Mouse (Mus musculus) layer of hippocampus, adult 8-10 months (tissue): ENCODE results near the gene Ndufc2. TPM values are rescaled to one million over a fixed set of nuclear protein-coding genes. Genes with fewer than 3 reads are reported as not detected.

Experiments
- DNase-seq, 2 experiments: peaks; one replicate each; pipeline ENCODE4 v3.0.0; 2022; ENCODE audit warnings: low spot score in 2 of 2
- total RNA-seq, 4 experiments: library from RNA; stranded (reverse); gene quantifications; 2 replicates each; pipeline ENCODE4 v1.2.4; 2022

Ndufc2 gene
- total RNA-seq, 4 experiments from 2014 or later: 195 to 233 (median 212) TPM

DNA sequence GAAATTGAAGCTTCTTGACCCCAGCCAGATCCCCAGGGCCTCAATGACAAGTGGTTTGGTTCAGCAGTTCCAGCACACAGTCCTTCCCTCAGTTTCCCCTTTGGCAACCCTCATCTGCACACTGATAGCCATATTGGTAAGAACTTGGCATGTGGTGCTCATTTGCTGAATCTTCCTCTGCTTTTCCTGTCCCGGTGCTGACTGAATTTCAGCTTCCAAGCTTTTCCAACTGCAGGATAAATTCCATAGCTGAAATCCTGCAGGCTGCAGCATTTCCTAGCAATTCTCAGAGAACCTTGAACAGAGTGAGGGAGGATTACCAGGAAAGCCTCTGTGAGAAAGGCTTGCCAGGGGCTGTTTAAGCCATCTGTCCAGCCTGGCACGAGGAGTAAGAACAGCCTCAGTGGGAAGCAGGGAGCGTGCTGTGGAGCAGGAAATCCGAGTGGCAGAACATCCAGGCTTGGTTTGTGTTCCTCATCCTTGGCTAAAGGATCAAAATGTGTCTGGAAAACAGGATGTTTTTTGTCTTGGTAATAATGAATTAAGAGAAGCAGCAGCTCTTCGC lies 12.9 kb upstream of the Ndufc2 start:
- peak; percentile 87 to 92 for DNase-seq

DNA sequence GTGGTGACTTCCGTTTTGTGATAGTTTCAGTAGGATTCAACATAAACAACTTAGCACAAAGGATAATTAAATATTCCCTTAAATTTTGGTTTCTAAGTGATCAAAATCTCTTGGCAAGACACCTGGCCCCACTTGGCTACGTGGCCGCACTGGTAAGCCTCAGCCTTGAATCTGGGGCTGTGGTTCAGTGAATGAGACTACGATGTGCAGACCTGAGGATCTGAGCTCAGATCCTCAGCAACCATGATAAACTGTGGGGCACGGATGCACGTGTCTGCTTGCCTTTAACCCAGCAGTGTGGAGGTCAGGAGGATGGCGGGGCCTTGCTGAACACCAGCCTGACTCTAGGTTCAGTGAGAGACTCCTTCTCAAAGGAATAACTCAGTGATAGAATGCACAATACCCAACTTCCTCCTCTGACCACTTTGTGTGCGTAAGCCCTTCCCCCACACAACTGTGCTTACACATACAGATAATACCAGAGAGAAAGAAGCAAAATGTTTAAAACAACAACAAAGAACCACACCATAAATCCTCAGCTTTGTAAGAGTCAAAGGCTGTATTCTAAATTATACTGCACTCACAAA lies 12.1 kb upstream of the Ndufc2 start:
- no peak for DNase-seq

DNA sequence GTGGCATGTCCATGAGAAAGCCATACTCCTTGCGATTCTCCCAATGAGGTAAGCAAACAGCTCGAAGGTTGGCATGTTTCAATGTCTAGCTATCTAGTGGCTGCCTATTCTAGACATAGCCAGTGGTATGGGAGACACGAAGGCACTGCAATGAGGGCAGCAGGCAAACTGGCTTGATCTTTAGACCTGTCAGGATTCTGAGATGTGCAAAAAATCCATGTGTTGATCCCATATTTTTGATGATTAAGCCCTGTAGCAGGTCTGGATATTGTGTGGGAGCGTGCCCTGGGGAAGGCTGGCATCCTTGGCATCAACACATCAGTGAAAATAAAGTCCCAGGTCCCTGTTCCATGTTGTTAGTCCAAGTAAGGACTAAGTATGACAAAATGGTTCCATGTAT lies 11.3 kb upstream of the Ndufc2 start:
- DNase-seq: no peak

DNA sequence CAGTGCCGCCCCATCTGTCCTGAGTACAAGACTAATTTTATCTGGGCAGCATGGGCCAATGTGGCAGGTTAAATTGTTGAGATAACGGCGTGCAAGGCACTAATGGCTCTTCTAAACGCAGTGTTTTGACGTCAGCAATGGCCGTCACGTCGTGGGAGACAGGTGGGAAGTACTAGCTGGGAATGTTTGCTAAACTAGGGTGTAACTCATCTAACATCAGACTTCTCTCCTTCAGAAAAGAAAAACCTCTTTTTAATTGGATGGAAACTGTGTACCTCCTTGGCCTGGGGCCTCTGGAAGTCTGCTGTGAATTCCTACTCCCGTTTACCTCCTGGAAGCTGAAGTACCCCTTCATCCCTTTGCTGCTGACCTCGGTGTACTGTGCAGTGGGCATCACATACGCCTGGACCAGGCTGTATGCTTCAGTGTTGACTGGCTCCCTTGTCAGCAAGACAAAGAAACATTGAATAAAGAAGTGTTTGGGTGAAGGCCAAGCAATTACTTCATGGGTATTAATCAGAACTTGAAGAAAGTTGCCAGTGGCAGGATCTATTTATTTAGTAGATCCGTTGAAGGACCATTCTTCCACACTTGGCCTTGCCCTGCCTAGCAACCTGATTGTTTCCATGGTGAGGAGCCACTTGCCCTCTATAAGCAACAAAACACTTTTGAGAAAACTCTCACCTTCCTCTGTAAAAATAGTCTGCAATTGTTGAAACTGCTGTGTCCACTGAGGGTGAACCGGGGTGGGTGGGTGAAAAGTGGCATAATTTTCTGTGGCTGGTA lies 8.3 kb upstream of the Ndufc2 start:
- no peak for DNase-seq

DNA sequence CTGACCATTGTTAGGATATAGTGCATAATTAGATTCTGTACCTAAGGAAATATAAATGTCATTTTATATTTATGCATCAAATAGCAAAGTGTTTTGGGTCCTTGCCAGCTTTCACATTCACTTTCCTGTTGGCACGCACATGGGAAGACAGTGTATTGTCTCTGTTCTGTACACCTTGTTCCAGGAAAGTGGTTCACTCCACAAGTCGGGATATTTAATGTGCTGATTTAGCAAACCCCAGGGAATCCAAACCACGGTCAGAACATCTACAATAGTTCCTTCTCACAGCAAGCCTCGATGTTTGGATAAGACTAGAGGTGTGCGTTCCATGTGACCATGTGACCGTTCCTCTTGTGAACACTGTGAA lies 7.7 kb upstream of the Ndufc2 start:
- DNase-seq: no peak

DNA sequence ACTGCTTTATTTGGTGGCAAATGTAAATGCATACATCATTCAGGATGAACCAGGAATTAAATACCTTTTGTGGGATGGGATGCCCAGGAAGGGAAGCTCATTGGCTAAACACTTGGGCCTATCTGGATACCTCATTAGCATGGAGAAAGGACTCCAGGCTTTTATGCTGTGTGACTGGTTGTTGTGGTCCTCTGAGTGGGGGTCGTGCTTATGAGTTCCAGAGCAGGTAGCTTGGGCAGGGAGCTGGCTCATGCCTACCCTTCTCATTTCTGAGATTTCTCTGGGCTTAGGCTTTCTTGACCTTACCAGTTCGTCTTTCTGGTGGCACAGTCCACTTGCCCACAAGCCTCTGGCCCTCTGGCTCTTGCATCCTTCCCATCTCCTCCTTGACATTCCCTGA lies 5.4 kb upstream of the Ndufc2 start:
- DNase-seq: no peak

DNA sequence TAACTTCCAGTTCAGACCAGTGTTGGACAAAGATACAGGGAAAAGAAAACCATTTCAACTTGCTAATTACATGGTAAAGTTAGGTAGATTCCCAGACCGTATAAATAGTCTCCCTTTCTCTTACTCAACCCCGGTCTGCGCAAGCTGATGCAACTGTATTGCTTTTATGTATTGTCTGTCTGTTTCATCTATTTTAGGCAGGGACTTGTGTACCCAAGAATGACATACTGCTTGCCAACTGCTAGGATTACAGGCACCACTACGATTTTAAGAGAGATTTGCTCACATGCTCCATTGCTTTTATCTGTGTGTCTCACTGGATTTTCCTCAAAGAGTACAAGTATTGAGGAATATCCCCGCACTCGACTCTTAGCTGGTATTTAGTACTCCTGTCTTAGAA lies 860 bp upstream of the Ndufc2 start:
- no peak for DNase-seq

DNA sequence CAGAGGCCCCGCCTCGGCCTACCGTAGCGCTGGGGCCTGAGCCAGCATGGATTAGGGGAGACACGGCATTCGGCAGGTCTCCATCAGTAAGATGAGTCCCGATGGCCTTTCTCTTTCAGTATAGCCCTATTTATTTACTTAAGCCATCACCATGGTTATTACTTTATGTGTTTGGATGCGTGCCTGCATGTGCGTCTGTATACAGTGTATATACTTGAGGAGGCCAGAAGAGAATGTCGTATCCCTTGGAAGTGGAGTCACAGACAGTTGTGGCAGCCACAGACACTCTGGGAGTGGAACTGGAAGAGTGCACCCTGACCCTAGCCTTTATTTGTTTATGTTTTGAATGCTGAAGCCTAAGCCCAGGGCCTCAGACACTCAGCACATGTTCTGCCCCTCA lies 7.3 kb downstream of the Ndufc2 start:
- no peak for DNase-seq

DNA sequence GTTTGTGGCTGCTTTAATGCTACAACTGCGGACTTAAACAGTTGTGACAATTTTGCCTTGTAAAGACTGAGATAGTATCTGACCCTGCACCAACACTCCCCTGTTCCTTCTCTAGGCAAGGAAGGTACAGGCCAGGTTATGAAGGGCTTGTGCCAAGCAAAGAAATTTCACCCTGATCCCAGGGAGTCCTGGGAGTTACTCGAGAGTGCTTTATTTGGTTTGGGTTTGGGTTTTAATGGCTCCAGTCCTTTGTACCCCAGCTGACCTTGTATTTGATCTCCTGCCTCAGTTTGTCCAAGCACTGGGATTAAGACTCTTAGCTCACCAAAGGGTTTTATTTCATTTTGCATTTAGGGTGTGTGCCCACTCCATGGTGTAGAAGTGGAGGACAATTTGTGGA lies 11.3 kb downstream of the Ndufc2 start:
- no peak for DNase-seq

DNA sequence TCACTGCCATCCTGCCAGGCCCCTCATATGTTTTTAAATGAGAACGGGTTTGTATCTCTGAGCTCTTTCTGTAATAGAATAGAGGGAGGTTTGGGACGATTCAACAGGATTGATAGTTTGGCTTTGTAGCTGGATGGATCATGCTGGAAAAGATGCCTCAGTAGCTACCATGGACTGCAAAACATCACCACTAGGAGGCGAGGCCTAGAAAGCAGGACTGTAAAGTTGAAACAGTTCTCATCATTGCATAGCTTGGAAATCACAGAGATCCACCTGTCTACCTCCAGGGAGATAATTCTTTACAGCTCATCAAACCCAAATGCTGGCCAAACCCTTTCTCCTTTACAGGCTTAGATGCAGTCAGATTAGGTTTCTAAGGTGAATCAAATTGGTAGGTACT lies 11.8 kb downstream of the Ndufc2 start:
- no peak for DNase-seq

DNA sequence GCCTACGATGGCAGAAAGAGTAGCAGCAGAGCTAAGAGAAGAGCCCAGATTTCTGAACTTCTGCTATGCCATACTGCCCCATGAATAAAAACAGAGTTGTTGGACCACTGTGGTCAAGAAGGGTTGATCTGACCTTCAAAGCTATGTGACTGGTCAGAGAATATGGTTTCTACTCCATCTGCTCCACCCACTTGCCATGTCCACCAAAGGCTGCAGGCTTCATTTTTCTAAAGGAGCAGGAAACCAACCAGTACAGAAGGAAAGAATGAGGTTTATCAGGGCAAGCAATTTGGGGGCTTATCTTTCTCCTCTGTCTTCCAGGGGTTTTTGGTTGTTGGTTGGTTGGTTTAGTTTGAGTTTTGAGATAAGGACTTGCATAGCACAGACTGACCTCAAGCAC lies 14.2 kb downstream of the Ndufc2 start:
- no peak for DNase-seq

DNA sequence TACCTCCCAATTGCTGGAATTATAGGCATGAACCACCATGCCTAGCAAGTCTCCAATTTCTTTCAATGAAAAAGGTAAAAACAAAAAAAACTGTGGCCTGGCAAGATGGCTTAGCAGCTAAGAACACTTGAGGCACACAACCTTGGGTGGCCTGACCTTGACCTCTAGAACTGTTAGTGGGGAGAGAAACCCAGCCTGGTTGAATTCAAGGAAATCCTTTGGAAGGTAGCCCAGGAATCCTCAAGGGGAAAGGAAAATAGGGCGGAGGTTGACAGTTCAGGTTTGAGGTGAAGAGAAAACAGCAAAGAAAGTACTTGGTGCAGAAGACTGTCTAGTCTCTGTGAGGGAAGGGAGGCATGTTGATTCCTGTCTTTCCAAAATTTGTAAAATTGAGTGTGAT lies 14.6 kb downstream of the Ndufc2 start:
- no peak for DNase-seq

DNA sequence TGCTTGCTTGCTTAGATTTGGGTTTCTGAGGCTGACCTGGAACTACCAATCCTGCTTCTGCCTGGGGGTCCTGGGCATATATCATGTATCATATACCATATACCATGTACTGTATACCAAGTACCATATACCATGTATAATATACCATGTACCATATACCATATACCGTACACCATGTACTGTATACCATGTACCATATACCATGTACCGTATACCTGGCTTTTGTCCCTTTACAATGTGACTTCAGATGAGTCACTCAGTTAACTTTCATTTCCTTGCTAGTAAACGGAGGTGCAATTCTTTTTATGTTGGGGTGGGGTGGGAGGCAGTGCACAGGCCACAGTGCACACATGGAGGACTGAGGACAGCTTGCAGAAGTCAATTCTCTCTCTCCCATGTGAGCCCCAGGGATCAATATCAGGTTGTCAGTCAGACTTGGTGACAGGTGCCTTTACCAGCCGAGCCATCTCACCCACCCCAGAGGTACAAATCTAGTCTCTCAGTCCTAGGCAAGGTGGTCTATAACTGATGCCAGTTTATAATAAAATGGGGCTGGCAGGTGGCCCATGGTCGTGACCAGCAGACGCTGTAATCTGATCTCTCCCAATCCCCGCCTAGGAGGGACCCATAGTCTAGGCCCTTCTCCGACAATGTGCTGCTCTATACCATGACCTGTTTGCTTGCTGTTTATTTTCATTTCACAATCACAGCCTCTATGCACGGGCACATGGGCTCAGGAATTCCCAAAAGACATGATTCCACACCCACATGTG lies 15.3 kb downstream of the Ndufc2 start:
- no peak for DNase-seq

DNA sequence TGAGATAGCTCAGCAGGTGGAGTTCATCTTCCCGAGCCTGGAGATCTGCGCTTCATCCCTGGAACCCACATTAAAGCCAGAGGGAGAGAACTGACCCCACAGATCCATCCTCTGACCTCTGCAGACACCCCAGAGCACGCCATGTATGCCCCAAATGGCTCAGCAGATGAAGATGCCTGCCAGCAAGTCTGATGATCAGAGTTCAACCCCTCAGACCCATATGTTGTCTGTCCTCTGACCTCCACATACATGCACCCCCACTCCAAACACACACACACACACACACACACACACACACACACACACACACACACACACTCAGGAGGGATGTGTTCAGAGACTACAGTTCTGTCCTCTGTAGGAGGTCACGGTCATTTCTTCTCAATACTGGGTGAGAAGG lies 16.7 kb downstream of the Ndufc2 start:
- no peak for DNase-seq

DNA sequence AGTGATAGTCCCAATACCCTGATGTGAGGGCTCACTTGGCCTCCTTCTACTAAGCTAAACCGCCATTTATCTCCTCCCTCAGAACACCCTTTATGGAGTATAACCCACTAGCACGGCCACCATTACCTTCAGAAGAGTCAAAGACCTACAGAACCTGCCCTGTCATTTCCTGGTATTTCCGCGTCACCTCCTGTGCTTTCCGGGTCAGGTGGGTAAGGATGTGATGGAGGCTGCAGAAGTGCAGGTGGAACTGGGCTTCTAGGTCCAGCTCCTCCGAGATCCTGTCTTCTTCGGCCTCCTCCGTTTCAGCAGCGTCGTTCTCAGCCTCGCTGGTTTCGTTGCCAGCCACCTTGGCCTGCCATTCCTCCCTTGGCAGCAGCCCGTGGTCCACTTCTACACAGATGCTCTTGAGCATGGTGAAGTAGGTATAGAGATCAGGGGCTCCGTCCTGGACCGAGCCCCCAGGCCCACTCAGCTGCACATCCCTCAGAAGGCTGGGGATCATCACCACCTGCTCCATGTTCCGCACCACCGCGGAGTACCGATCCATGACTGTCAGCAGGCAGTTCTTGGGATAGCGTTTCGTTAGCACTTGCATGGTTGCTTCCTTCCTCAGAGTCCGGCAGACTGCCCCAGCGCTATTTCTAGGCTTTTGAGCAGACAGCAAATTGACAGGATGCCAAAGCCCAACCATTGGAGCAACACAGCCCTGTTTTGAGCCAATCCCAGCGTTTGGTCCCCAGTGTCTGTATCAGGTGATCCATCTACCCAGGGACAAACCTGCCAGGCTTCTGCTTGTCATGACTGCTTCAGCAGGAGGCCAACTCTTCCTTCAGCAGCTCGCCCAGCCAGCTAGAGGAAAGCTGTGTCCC lies 17.3 kb downstream of the Ndufc2 start, which contains the start of gene Thrsp:
Gene Thrsp, minus strand, starts transcription at position 825 of the 872 bp plus-strand sequence.
- DNase-seq: peak; percentile 82 to 84

DNA sequence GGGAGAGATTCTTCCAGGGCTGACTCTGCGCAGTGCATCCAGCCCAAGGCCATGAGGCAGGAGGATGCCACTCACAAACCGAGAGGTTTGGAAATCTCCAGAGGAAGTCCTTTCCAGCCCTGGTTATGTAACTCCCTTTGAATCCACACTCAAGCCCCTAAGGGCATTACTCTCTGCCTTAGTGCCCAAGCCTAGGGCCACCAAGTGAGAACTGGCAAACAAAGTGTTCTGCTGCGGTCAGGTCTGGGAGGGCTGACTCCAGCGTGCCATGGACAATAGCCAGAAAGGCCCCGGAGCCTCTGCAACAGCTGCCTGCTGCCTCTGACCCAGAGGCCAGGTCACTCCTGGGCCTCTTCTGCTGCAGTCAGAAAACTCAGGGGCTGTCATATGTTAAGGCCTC lies 18.9 kb downstream of the Ndufc2 start:
- no peak for DNase-seq

DNA sequence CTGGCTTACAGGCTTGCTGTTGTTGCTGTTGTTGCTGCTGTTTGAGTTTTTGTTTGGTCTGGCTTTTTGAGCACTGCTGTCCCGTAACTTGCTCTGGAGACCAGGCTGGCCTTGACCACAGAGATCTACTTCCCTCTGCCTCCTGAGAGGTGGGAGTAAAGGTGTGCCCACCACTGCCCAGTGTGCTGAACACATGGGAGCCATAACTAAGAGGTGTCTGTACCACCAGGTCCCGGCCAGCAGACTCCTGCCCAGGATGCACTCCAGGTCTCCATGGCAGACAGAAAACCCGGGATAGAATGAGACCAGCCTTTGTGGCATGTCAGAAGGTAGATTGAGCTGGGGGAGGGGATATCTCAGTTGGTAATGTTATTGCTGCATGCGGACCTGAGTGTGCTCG lies 19.4 kb downstream of the Ndufc2 start:
- no peak for DNase-seq

DNA sequence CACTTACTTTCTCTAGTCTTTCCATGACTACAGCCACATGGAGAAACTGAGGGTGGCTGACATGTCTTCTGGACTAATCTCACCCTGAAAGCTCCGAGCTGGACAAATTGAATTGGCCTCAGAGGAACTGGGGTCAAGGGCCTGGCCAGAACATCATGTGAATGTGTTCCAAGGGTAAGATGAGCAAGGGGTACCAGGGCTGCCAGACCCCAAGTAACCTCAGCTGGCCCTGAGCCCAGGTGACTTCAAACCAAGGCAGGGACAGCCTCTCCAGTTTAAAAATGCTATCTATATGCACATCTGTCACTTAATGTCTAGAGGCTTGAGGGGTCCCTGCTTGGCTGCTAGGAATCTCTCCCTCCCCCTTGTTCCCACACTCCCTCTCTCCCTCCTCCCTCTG lies 20.6 kb downstream of the Ndufc2 start:
- no peak for DNase-seq

DNA sequence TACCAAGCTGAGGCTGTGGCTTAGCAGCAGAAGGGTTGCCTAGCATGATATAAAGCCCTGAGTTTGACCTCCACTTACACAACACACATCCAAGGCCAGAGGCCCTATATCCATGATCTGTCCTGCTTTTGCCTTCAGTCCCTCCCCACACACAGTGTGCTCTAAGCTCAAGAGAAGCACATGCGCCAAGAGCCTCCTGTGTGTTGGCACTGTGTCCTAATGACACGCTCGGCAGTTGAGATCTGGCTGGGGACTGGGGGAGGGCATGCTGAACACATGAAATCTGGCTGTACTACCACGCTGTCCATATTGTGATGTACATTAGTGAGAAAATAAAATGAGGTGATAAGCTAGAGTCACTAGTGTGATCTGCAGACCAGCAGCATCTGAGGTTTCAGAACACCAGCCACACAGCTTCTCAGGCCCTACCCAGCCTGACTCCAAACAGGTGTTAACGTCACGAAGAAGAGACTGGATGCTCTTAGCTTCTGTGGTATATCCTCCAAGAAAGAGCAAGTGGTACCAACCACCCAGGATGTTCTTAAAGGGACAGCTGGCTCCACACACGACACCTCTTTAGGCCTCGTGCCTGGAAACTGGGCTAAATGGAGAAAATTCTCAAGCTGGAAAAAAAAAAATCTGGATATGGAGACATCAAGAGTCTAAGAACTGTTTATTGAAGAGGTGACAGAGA lies 21.3 kb downstream of the Ndufc2 start:
- DNase-seq: peak in 1 of 2 experiments; percentile 55

DNA sequence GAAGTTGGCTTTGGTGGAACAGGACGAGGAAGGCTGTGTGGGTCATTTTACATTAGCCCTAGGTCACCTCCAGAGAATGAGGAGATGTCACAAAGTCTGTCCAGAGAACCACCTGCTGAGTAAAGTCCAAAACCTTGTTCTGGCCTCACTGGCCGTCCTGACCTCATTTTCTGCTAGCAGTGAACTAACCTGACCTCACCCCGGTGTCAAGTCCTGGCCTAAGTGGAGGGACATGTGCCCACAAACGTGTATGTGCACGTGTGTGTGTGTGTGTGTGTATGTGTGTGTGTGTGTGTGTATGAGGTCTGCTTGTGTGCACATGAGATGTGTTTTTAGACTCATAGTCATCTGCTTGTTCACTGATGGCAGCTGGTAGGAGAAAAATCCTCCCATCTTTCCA lies 24.0 kb downstream of the Ndufc2 start:
- no peak for DNase-seq
